Mouse (Mus musculus): Measurements from ENCODE around the gene Pnkd.

DNA sequence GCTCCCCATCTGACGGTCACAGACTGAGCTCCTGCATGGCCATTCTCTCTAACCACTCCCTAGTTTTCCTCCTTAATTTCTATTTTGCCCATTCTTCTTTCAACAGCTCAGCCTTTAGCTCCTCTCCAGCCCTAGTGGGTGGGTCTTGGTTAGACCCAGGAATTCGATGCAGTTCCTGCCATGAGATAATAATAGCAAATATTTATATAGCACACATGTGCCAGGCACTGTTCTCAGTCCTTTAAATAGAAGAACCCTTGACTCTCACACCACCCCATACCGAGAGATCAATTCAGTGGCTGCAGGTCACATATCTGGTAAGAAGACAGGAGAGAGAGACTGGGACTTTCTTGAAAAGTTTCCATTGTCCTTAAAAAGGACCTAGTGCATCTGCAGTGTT lies 36.7 kb downstream of the Pnkd start:
- no peak for TF ChIP-seq POLR2A (IDR thresholded peaks at IDR 0.05; ENCODE audit: insufficient read depth, low read length)
- TF ChIP-seq CTCF (IDR thresholded peaks at IDR 0.05; ENCODE audit: low read depth, low read length), result no peak

Measured in ES-Bruce4 (cell line).